Mouse (Mus musculus) heart, postnatal 0 days (tissue): ENCODE measurements around the gene Clic6.

Experiments used
- CTCF ChIP-seq: IDR thresholded peaks from 2 replicates; pipeline ENCODE4 v1.5.1; 2016; ENCODE audit warnings: antibody characterized with exemption, control low read depth, low read depth
- EP300 ChIP-seq: IDR thresholded peaks from 2 replicates; pipeline ENCODE4 v1.6.1; 2016; ENCODE audit warnings: antibody characterized with exemption, low read depth

DNA sequence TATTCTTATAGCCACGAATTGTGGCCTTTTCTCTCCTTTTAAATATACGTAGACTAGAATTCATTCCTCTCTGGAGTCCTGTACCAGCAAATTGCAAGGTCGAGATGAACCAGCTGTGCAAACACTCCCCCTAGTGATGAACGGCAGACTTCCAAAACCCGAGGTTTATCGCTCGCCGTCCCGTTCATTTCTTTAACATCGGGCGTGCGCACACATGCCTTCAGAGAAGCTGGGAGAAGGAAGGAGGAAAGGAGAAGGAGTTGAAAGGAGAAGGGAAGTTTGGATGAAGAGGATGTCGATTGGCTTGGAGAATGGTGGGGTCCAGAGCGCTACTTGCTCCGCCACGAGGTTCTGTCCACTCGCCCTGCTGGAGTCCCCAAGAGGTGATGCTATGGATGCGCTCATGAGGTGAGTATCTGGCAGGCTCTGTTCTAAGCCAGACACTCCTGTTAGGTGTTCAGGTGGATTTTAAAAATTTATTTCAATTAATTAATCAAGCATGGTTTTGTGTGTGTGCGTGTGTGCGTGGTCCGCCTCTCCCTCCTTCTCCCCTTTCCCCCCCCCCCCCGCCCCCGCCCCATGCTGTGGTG is 6.9 kb upstream of the Clic6 start:
- peak; percentile 78 for TF ChIP-seq CTCF
- no peak for TF ChIP-seq EP300
